Mouse (Mus musculus): ENCODE measurements around the gene H2-T22.
"Not testable (repeated sequence)": the region's sequence is repeated elsewhere in the genome, so short reads cannot be mapped to it uniquely, and the experiment has no call there.

Gene H2-T22

DNA sequence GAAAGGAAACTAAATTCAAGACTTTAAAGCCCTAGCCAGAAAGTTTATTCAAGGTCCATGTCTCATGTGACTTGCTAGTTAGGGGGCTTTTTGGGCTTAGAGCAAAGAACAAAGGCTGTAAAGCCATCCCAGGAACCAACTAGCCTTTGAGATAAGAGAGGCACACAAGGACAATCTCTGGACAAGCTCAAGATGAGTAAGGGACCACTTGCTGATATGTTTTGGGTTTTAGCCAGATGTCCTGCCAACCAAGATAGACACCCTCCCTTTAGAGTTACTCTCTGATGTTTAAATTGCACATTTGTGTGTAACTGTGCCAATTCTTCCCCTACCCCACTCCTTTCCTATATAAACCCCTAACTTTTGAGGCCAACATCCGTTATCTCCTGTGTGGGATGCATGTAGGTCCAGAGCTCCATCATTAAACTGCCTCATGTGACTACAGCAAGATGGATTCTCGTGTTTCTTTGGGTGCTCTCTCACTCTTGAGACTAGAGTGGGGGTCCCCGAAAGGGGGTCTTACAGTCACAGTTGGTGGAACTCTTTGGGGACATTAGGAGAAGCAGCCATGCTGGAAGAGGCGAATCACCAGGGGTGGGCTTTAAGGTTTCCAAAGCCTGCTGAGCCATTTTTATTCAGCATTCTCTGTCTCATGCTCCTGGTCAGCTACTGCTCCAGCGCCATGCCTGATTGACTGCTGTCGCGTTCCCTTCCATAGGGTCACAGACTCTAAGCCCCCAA is 13.5 kb downstream of the H2-T22 start:
- DNase-seq: no peak

DNA sequence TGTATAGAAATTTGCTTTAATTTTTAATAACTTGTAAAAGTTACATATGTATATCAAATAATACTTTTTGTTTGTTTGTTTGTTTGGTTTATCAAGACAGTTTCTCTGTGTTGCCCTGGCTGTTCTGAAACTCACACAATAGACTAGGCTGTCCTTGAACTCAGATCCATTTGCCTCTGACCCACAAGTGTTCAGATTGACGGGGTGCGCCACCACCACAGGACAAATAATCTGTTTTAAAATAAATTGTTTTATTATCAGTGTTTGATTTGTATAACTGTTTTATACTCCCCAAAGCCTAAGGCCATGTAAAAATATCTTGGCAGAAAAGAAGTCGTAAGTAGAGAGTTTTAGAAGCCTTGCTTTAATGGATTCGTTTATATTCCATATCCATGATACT is 14.9 kb downstream of the H2-T22 start:
- no peak for DNase-seq

DNA sequence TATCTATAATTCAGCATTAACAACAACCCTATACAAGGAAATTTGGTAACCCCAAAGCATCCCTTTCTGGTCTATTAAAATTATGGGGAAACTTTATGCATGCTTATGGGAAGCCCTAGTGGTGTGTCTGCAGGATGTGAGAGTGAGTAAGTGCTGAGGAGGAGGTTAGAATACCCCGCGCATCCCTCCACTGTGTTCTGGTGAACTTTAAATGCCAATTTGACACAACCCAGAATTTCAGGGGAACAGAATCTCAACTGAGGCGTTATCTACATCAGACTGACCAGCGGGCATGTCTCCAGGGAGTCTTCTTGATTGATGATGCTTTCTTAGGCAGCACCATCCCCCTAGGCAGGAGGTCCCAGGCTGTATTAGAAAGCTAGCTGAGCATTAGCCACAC is 16.6 kb downstream of the H2-T22 start:
- DNase-seq: no peak

DNA sequence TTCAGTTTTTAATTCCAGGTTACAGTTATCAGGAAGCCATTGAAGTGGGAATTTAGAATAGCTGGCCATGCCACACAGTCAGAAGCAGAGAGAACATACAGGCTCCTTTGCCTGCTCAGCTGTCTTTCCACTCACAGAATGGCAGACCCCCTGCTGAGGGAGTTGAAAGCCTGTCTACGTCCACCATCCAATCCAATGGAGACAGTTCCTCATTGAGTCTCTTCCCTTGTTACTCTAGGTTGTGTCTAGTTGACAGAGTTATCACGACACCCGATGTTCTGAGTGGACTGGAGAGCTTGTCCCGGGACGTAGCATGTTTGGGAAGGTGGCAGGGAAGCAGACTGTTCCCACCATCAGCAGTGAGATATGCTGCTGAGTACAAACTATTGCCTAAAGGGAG is 17.4 kb downstream of the H2-T22 start:
- no peak for DNase-seq

DNA sequence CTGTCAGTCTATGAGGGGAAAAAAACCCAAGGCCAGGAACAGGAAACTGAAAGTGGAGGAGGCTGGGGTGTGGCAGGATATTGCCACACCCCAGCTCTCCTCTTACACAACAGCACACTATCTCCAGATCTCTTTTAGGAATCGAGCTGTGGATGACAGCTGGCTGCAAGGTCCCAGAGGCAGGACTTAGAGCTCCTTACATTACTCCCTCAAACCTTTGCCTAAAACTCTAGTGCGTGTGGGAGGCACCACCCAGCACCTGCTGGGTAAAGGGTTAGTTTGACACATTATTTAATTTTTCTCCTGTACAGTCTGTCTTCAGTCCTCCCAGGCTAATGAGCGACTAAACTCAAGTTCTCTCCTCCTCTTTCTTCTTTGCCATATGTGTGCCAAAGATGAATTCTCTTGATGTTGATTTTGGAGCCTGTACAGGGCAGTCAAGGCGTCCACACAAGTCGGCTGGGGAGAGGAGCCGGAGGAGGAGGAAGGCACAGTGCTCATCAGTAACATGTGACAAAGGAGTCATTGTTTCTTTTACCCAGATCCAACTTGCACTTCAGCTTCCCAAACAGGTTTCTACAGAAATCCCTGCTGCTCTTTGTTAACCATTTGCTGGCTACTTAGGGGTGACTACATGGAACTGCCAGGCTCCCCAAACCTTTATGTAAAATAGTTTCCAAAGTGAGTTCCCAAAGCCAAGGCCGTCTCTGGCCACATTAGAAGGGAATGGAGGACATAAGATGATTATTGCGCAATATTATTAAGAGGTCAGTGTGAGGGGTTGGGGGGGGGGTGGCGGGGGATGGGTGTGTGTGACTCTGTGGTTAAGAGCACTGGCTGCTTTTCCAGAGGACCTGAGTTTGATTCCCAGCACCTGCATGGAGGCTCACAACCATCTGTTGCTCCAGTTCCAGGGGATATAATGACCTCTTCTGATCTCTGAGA is 18.6 kb downstream of the H2-T22 start:
- DNase-seq: peak; percentile 55

DNA sequence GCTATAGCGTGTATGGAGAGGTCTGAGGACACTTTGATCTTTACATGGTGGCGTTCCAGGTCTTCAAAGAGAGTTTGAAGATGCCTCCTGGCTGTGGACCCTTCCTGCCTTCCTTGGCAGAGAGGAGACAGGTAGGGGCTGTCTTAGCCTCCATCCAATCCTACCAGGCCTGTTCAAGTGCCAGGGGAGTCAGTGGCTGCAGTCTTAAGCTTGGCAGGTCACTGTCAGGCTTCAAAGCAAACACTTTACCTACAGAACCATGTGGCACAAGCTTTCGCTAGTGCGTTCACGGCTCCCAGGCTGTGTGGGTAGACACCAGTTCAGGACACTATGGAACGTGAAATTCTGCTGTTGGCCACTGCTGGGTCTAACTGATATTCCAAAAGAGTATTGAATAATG is 19.6 kb downstream of the H2-T22 start:
- DNase-seq: no peak

DNA sequence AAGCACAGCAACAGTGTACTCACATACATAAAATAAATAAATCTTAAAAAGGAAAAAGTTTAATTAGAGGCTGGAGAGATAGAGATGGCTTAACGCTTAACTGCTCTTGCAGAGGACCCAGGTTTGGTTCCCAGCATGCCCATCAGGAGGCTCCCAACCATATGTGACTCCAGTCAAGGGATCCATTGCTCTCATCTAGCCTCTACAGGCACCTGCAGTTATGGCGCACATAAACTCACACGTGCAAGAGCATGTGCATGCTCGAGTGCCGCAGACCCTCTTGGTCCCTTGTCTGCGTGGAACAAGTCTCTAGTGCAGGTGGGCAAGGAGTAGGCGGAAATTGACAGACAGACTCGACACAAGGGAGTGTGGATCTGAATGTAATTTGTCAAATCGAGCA is 20.4 kb downstream of the H2-T22 start:
- DNase-seq: no peak

DNA sequence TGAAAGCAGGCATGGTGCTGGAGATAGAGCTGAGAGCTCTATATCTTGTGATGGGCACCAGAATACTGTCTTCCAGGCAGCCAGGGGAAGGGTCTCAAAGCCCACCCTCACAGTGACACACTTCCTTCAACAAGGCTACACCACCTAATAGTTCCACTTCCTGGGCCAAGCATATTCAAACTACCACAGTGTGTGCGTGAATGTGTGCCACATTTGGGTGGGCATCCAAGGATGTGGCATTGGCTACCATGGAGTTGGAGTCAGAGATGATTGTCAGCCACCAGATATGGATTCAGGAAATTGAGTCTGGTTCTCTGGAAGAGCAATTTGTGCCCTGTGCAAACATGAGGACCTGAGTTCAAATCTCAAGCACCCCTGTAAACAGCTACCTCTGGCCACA is 21.2 kb downstream of the H2-T22 start:
- DNase-seq: no peak

DNA sequence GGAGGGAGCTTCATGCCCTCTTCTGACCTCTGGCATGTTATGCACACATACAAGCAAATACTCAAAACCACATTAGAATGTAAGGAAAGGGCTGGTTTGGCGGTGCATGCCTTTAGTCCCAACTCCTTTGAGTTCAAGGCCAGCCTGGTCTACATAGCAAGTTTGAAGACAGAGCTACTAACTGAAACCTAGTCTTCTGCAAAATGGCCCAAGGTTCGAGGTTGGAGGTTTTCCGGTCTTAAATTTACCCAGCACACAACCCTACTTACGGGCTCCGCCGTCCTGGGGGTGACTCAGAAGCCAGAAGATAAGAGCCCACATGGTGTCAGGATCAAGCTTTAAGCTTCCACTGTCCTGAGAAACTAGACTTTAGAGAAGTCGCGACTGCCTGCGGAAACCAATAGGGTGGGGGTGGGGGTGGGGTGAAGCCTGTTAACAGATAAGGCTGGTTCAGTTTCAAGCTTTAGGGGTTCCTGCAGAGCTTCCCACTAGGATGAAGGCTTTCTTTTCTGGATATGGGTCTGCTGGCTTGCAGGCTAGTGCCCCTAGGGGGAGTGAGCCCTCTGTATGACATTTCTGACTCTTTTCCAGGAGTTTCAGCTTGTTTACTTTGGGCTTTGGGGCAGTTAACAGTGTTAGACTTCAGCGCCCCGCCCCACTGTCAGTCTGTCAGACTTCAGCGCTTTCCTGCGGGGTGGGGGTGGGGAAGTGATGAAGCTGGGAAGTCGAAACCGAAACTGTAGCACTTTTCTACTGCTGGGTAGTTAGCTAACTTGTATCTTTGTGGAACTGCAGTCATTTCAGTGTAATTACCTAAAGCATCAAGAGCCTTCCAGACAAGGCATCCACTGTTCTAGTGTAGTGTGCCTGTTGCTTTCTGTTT is 22.1 kb downstream of the H2-T22 start, which contains the start of gene H2-T24:
Gene H2-T24, minus strand, starts transcription at position 370 of the 883 bp plus-strand sequence.
- peak; percentile 86 for DNase-seq

DNA sequence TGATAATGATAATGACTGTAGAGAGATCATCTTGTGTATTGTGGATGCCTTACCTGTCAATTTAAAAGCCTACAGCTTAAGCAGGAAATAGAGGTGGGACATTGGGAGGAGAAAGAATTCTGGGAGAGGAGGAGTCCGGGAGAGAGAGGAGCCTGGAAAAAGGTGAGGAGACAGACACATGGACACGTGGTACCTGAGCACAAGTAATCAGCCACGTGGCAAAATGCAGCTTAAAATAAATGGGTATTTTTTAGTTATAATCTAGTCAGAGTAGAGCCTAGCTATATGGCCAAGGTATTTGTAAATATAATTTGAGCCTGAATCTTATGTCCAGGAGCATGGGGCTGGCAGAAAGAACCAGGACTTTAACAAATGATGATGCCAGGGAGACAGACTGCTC is 23.0 kb downstream of the H2-T22 start:
- DNase-seq: no peak

DNA sequence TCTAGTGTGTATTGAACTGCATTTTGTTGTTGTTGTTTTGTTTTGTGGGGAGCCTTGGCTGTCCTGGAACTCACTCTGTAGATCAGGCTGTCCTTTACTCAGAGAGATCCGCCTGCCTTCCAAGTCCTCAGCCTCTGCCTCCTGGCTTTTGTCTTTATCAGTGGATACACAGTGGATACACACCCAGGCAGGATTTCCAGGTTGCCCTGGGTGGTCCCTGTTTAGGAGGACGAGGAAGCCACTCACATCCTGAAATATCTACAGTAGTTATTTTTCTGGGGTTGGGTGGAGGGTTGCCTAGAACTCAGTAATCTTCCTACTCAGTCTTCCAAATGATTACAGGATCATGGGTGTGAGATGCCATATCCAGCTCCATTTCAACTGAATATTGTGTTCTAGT is 23.6 kb downstream of the H2-T22 start:
- no peak for DNase-seq

DNA sequence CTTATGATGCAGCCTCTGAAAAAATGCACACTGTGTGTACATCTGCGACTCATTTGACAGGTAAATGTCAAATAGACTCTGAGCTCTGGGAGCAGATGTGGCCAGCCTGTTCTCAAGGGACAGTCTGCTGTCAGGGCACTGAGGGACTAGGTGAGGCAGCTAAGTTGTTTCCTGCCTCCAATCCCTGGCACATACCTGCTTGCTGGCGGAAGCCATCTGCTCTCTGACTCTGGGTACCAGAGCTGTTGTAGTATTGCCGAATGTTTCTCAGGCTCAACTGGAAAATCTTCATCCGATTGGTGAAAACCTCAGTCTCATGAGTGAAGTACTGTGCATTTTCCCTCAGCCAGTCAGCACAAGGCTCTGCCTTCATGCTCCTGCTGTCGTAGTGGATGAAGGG is 25.5 kb downstream of the H2-T22 start:
- DNase-seq: no peak

DNA sequence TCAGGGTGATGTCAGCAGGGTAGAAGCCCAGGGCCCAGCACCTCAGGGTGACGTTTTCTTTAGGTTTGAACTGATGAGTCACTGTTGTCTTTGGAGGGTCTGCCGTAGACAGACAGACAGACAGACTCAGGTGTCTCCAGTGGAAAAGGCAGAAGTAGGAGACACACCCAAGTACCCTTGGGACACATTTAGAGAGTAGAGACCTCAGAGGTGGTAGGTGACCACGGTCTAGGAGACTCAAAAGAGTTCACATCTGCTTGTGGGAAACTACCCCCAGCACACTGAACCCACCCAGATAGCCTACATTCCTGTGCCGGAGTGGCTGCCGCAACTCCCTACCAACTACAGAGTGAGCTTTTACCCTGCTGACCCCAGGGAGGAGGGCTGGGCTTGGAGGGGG is 27.6 kb downstream of the H2-T22 start:
- DNase-seq: no peak

DNA sequence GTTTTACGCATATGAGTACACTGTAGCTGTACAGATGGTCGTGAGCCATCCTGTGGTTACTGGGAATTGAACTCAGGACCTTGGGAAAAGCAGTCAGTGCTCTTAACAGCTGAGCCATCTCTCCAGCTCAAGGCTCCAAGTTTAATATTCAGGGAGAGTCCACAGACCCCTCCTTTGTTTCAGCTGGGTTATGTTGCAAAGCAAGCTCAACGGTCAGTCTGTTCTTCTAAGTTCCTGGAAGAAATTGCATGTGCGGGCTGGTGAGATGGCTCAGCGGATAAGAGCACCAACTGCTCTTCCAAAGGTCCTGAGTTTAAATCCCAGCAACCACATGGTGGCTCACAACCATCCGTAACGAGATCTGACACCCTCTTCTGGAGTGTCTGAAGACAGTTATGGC is 38.1 kb downstream of the H2-T22 start:
- DNase-seq: not testable (repeated sequence)

DNA sequence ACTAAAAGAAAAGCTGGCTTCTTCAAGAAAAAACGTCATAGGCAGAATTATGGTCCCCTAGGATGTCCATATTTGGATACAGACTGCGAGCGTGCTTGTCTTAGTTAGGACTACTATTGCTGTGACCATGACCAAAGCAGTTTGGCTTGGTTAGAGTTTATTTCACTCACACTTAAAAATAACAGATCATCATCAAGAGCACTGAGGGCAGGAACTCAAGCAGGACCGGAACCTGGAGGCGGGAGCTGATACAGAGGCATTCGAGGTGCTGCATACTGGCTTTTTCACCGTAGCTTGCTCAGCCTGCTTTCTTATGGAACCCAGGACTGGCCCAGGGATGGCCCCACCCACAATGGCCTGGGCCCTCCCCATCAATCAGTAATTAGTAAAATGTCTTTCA is 39.2 kb downstream of the H2-T22 start:
- DNase-seq: no peak

DNA sequence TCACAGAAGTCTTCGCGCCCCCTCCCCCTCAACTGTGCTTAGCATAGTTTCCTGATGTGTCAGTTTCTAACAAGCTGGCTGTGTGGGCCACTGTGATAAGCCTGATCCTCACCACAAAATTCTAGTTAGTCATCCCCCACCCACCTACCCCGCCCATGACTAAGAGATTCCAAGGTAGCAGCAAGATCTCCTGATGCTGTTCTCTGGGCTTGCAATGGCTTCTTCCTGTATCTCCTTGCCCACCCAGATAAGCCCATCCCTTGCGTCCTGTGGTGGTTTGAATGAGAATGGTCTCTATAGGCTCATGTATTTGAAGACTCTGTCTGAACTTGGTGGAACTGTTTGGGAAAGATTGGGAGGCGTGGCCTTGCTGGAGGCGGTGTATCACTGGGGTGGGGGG is 40.6 kb downstream of the H2-T22 start:
- no peak for DNase-seq

DNA sequence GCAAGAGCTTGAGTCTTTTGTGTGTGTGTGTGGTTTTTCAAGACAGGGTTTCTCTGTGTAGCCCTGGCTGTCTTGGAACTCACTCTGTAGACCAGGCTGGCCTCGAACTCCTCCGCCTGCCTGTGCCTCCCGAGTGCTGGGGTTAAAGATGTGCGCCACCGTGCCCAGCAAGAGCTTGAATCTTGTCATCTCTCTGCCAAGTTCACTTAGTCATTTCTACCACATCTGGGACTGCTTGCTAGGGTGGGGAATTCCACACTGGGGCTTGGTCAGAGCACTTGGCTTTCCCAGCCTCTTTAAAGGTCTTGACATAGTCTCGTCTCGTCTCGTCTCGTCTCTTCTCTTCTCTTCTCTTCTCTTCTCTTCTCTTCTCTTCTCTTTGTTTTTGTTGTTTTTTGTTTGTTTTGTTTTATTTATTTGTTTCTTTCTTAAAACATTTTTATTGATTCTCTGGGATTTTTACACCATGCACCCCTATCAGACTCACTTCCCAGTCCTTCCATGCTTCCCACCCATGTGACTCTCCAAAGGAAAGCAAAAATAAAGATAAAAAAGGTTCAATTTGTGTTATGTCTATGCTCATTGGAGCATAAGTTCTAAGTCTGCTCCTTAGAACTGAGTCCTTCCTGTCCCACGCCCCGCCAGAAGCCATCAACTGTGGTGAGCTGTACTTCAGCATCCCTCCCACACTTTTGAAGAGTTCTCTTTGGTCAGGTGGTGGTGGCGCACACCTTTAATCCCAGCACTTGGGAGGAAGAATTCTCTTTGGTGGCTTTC is 41.2 kb downstream of the H2-T22 start:
- DNase-seq: peak; percentile 48

DNA sequence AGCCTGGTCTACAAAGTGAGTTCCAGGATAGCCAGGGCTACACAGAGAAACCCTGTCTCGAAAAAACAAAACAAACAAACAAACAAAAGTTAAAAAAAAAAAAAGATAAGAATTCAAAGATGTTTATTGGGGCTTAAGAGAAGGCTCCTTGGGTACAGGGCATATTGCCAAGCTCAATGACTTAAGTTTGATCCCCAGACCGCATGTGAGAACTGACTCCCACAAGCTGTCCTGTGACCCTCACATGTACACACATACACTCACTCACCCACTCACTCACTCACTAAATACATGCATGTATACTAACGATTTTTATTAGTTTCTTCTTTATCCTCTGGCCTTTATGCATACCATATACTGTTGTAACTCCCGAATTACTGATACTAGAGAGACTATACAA is 42.2 kb downstream of the H2-T22 start:
- DNase-seq: no peak

DNA sequence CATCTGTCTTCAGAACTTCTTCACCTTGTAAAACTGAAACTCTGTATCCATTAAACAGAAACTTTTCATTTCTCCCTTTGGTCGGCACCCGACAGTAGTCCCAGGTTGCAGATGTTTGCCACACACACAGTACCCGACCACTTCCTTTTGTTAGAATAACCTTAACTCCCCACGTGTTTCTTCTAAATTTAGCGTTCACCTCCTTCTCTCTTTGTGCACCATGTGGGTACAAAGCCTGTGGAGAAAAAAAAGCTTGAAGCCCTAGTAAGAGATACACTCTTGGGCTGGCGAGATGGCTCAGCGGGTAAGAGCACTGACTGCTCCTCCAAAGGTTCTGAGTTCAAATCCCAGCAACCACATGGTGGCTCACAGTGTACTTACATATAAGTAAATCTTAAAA is 43.2 kb downstream of the H2-T22 start:
- peak; percentile 91 for DNase-seq

DNA sequence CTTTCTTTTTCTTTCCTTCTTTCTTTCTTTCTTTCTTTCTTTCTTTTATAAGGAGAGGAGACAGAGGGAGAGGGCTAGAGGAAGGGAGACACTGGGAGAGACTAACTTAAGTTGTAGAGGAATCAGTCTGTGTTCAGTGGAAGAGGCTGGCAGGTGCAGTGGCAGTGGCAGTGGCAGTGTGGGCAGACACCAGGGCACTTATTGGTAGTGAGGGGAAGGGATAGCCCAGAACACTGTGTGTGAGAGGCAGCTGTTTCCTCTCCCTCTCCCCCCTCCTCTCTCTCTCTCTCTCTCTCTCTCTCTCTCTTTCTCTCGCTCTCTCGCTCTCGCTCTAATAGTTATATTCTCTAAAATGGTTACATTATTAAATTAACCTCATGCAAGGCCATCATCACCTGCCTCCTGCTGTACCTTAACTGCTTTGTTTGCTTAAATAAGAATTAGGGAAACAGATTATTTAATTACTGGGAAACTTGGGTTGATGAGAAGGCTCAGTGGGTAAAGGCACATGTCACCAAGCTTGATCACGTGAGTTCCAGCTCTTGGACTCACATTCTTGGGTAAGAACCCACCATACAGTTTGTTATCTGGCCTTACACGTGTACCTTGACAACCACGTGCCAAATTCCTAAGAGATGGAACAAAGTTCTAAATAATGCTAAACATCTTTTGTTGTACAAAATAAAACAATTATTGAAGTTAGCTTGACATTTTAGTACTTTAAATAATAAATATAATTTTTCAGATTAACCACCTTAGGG is 43.8 kb downstream of the H2-T22 start:
- peak; percentile 41 for DNase-seq

DNA sequence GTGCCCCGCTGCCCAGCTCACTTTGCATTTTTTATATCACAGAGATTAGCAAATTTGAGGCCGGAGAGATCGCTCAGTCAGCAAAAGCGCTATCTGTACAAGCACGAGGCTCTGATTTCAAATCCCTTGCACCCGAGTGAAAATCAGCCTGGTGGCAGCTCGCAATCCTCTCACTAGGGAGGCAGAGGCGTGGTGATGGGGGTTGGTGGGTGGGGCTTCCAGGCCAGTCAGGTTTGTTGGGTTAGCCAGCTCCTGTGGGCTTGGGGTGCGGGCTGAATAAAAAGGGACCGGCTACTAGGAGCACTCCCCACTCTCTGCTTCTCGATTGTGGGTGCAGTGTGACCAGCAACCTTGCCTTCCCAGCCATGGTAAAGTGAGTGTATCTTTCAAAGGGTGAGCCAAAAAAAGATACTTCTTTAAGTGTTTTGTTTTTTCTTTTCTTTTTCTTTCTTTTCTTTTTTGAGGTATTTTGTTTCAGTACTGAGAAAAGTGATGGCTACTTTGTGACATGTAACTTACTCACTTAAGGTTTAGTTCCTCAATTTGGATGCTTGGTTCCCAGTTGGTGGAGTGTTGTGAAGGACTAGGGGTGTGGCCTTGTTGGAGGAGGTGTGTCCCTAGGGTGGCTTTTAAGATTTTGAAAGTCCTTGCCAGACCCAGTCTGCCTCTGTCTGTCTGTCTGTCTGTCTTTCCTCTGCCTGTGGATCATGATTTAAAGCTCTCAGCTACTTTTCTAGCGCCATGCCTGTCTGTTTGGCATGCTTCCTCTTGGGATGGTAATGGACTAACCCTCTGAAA is 44.6 kb downstream of the H2-T22 start:
- DNase-seq: peak; percentile 60

Data from thymus, postnatal 25 days (tissue).